Mouse (Mus musculus): ENCODE measurements around the gene Ranbp10.
A peak's percentile ranks its signal among the peaks of the same experiment; 100 is the strongest.

Gene Ranbp10

GRCm38 (mm10) chr8:105826861-105827848 lies at the start of gene Ranbp10, which contains the start of gene Tsnaxip1:
Ranbp10 (minus strand) TSS chr8:105827350.
Tsnaxip1 (plus strand) TSS chr8:105827731.
- DNase-seq (ENCODE audit: low spot score): peak; percentile 95

- DNase-seq (ENCODE audit: low spot score): no peak
Observed at GRCm38 (mm10) chr8:105874301-105874700, 47.2 kb upstream of the Ranbp10 start.

GRCm38 (mm10) chr8:105866364-105867029 lies 39.3 kb upstream of the Ranbp10 start:
- DNase-seq (ENCODE audit: low spot score): no peak

- DNase-seq (ENCODE audit: low spot score): no peak
Observed at GRCm38 (mm10) chr8:105861951-105862350, 34.8 kb upstream of the Ranbp10 start.

- DNase-seq (ENCODE audit: low spot score): peak; percentile 90
Observed at GRCm38 (mm10) chr8:105860143-105860981, 33.2 kb upstream of the Ranbp10 start, which contains the start of gene Nutf2. Nutf2 (plus strand) TSS chr8:105860580.

GRCm38 (mm10) chr8:105859314-105859713 lies 32.2 kb upstream of the Ranbp10 start:
- no peak for DNase-seq (ENCODE audit: low spot score)

- DNase-seq (ENCODE audit: low spot score): no peak
Observed at GRCm38 (mm10) chr8:105858495-105858894, 31.3 kb upstream of the Ranbp10 start.

GRCm38 (mm10) chr8:105856168-105856835 lies 29.2 kb upstream of the Ranbp10 start:
- DNase-seq (ENCODE audit: low spot score): no peak

- peak; percentile 67 for DNase-seq (ENCODE audit: low spot score)
Observed at GRCm38 (mm10) chr8:105855248-105856167, 28.4 kb upstream of the Ranbp10 start.

- peak; percentile 97 for DNase-seq (ENCODE audit: low spot score)
Observed at GRCm38 (mm10) chr8:105854715-105855216, 27.6 kb upstream of the Ranbp10 start, which contains the start of gene Thap11. Thap11 (plus strand) TSS chr8:105855132.

- no peak for DNase-seq (ENCODE audit: low spot score)
Observed at GRCm38 (mm10) chr8:105854303-105854702, 27.2 kb upstream of the Ranbp10 start.

GRCm38 (mm10) chr8:105853178-105853577 lies 26.0 kb upstream of the Ranbp10 start, which contains the start of gene Cenpt:
Cenpt (minus strand) TSS chr8:105853278.
- DNase-seq (ENCODE audit: low spot score): no peak

- no peak for DNase-seq (ENCODE audit: low spot score)
Observed at GRCm38 (mm10) chr8:105852146-105852729, 25.1 kb upstream of the Ranbp10 start.

- DNase-seq (ENCODE audit: low spot score): peak; percentile 92
Observed at GRCm38 (mm10) chr8:105851651-105852143, 24.5 kb upstream of the Ranbp10 start.

GRCm38 (mm10) chr8:105850611-105851010 lies 23.5 kb upstream of the Ranbp10 start:
- no peak for DNase-seq (ENCODE audit: low spot score)

GRCm38 (mm10) chr8:105850014-105850413 lies 22.9 kb upstream of the Ranbp10 start:
- DNase-seq (ENCODE audit: low spot score): no peak

- DNase-seq (ENCODE audit: low spot score): no peak
Observed at GRCm38 (mm10) chr8:105846678-105847077, 19.5 kb upstream of the Ranbp10 start.

- no peak for DNase-seq (ENCODE audit: low spot score)
Observed at GRCm38 (mm10) chr8:105839209-105839608, 12.1 kb upstream of the Ranbp10 start.

- no peak for DNase-seq (ENCODE audit: low spot score)
Observed at GRCm38 (mm10) chr8:105836991-105837390, 9.8 kb upstream of the Ranbp10 start.
